Mouse (Mus musculus) gastrocnemius, postnatal 14 days (tissue): ENCODE data around the gene Opn3. TPM values are rescaled to one million over a fixed set of nuclear protein-coding genes. Genes with fewer than 3 reads are reported as not detected.

Source experiments
- DNase-seq: peaks from one replicate; pipeline ENCODE4 v3.0.0; 2021; ENCODE audit warnings: mixed read lengths
- intact Hi-C: fragments of 180-260 bp; cut with DNase I; formaldehyde crosslinking; loops from one replicate; pipeline ENCODE4 v1.15.1; 2025; ENCODE audit warnings: low total_unique reads
- long read RNA-seq, 2 experiments: library from polyadenylated mRNA; stranded (forward); transcript quantifications; one replicate each; pipeline ENCODE4 v2.0.0; 2021
- total RNA-seq, 2 experiments: library from RNA; stranded (reverse); gene quantifications; 2 replicates each; pipeline ENCODE4 v1.2.3; 2021

Gene Opn3
- 1 to 10 TPM; 6.8 to 8.5 TPM for total RNA-seq
- long read RNA-seq, experiment 1, transcript Opn3-201 (4 exons, 1,913 nt) = major isoform, 13 of 13 reads
- long read RNA-seq, experiment 1, partial matches to known transcripts = 0 of 13 reads
- long read RNA-seq, experiment 1, other reads (novel, unspliced or antisense) = 0 of 13 reads
- long read RNA-seq, experiment 2, transcript Opn3-201 (4 exons, 1,913 nt) = major isoform, 6 of 7 reads
- long read RNA-seq, experiment 2, partial matches to known transcripts = 0 of 7 reads
- long read RNA-seq, experiment 2, other reads (novel, unspliced or antisense) = 1 of 7 reads

DNA sequence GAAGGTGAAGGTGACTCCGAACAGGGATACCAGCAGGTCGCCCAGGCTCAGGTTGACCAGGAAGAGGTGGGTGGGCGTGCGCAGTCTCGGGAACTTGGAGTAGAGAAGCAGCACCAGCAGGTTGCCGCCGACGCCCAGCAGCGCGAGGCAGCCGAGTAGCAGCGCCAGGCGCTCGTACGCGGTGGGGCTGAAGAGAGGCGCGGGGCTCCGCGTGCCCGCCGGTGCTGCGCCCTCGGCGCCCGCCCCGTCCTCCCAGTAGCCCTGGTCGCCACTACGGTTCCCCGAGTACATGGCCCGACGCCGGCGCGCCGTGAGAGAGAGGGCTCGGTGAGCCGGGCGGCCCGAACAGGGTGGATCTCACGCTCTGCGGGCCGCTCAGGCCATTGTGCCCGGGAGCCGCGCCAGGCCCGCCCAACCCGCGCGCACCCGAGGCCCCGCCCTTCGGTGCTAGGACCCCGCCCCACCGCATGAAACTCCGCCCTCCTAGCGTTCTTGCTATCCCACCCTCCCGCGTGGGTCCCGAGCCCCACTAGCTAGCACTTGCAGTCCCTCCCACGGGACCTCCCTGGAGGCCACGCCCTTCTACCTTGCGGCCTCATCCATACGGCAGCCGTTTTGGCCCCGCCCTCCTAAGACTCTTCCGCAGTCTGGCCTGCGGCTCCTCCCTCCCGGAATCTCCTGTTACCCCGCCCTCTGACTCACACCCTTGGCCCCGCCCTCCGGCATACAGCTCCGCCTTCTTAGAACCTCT is at the start of gene Opn3, which contains the start of gene Chml:
TSS of gene Opn3 (minus strand) at position 531 of the 751 bp plus-strand sequence.
TSS of gene Chml (minus strand) at position 656 of the 751 bp plus-strand sequence.
- DNase-seq = peak; percentile 98
- intact Hi-C loops = loop anchor here (5.0 to 10.0 kb wide), 2 partner anchors 65 to 192 kb away; partner anchors contain the start of genes Exo1 and Fh1

DNA sequence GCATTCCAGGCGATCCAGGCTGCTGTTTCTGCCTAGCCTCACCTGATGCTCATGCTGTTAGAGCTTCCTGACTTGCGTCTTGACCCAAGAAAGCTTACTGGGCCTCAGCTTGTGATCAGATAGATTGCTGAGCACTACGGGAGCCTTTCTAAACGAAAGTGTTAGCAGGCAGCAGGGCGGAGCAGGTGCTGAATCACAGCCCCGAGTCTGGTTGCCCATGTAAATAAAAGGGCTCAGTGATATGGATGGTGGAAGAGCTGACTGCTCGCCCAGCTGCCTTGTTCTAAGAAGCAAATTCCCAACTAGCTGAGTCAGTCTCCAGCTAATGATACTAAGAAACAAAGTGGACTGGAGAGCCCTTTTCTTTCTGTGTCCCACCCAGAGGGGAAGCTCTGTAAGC is 33.2 kb upstream of the Opn3 start:
- DNase-seq = no peak

DNA sequence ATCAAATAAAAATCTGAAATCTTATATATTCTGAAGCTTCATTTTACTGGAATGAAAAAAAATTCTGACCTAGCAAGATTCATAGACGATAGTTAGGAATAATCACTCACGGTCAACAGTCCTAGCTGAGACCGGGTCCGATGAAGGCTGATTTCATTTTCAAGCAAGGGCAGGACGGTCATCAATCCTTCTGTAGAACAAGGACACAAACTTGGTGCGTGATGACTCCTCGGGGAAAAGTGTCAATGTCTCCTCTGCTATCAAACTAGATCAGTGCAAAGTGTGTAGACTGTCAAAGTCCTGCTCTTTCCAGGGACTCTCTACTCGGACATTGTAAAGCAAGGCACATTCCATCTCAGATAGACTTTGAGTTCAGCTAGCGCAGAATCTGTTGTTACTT is 24.3 kb upstream of the Opn3 start:
- intact Hi-C loops = no loop called here
- DNase-seq = no peak

More for the DNA sequence above, 33.2 kb upstream of the Opn3 start:
- intact Hi-C loops = no loop called here

DNA sequence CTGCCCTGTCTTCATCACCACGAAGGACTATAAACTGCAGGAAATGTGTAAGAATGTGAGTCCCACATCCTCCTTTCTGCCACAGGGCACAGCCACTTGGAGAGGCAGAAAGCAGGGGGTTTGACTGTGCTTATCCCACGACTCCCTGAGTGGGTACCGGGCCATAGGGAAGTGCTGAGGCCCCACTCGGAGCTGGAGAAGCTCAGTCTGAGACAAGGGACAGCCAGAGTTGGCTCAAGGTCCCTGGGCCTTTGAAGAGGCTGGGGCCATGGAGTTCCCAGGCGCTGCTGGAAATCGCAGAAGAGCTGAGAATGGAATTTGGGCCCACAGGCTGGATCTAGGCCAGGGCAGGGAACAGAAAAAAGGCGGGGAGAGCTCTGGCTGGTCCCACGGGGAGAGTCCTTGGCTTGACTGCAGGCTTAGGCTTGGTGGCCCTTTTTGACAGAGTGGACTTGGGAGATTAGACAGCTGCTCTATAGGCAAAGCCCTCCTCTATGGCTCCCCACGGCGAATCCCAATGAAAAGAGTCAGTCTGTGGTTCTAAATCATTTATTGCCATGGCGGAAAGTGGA is 19.8 kb upstream of the Opn3 start:
- intact Hi-C loops = no loop called here
- peak; percentile 9 for DNase-seq

DNA sequence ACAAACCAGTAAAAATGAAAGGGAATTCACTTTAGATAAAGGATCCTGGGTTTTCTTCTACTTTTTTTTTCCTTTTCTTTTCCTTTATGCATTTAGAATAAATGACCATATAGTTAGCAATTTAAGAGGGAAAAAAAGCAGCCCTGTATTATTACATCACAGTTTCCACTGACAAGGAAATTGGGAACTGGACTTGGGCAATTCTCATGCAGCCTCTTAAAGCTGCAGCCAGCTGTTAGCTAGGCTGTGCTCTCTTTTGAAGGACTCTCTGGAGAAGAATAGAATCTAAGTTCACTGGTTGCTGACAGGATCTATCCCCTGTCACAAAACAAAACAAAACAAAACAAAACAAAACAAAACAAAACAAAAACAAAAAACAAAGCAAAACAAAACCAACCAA is 15.4 kb upstream of the Opn3 start:
- intact Hi-C loops = no loop called here
- no peak for DNase-seq

DNA sequence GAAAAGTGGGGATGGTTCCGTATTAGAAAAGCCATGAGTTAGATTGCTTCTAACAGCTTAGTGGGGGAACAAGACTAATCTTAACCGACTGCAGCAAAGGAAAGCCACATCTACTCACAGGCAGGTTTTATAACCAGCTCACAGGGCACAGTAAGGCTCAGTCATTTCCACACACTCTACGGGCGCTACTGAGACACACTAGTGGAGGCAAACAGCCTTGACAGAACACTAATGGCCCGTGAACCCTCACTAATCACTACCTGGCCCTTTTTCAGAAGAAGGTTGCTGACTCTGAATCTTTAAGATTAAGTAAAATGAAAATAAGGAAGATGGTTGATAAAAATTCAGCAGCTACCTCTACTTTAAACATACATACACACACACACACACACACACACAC is 15.0 kb upstream of the Opn3 start:
- intact Hi-C loops = no loop called here
- no peak for DNase-seq

GRCm38 (mm10) chr1:175701145-175701544 is 8.6 kb upstream of the Opn3 start:
- DNase-seq = no peak
- intact Hi-C loops = no loop called here

GRCm38 (mm10) chr1:175699796-175700195 is 7.2 kb upstream of the Opn3 start:
- intact Hi-C loops = loop anchor here (10.0 kb wide), 1 partner anchor 185 kb away; the partner anchor contains the start of gene Exo1
- no peak for DNase-seq

- no peak for DNase-seq
- intact Hi-C loops = loop anchor here (10.0 kb wide), 1 partner anchor 185 kb away; the partner anchor contains the start of gene Exo1
Measured at GRCm38 (mm10) chr1:175699375-175699774, 6.8 kb upstream of the Opn3 start.

- intact Hi-C loops = loop anchor here (10.0 kb wide), 1 partner anchor 187 kb away; the partner anchor contains the start of gene Exo1
- no peak for DNase-seq
Measured at GRCm38 (mm10) chr1:175698293-175698692, 5.7 kb upstream of the Opn3 start, which contains the start of gene Wdr64. Gene Wdr64 (plus strand): TSS chr1:175698593.

DNA sequence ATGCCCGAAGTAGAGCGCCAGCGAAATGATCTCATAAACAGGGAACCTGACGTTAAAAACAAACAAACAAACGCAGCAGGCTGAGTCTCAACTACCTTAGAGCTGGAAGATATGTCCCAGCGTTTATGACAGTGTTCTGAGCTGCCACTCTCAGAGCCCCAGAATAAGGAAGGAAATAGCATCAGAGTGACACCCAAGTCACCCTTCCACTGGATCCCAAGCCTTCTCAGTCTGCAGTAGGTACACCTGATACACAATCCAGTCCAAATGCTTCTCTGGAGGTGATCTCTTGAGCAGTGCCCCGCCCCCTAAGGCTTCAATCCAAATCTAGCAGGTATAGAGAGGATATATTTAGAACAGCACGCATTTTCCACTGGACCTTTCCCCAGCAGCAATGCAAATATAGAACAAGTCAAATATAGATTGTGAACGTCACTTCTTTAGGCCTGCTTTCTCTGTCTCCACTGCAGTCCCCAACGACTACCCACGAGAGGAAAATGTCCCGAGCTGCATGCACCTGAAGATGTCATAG is 919 bp upstream of the Opn3 start:
- DNase-seq = no peak
- intact Hi-C loops = loop anchor here (5.0 to 10.0 kb wide), 2 partner anchors 66 to 191 kb away; partner anchors contain the start of genes Exo1 and Fh1

DNA sequence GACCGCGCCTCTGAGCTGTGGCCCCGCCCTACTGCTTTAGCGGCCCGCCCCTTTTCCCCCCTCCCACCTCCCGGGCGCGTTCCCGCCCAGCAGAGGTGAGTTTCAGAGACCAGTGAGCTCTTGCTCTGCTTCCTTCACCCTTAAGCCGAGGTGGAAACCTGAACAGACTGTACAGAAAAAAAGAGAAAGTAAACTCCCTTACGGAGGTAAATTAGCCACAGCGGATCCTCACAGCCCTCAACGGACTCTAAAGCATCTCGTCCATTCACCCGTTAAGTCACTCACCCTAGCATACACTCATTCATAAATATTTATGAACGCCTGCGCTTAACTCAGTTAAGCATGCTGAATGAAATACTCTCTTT is 403 bp upstream of the Opn3 start:
- intact Hi-C loops = loop anchor here (5.0 to 10.0 kb wide), 2 partner anchors 66 to 192 kb away; partner anchors contain the start of genes Exo1 and Fh1
- DNase-seq = no peak

- intact Hi-C loops = loop anchor here (5.0 to 10.0 kb wide), 2 partner anchors 64 to 193 kb away; partner anchors contain the start of genes Exo1 and Fh1
- DNase-seq = no peak
Measured at GRCm38 (mm10) chr1:175691686-175692245, 810 bp downstream of the Opn3 start.

- intact Hi-C loops = no loop called here
- no peak for DNase-seq
Measured at GRCm38 (mm10) chr1:175680995-175681394, 11.6 kb downstream of the Opn3 start.

DNA sequence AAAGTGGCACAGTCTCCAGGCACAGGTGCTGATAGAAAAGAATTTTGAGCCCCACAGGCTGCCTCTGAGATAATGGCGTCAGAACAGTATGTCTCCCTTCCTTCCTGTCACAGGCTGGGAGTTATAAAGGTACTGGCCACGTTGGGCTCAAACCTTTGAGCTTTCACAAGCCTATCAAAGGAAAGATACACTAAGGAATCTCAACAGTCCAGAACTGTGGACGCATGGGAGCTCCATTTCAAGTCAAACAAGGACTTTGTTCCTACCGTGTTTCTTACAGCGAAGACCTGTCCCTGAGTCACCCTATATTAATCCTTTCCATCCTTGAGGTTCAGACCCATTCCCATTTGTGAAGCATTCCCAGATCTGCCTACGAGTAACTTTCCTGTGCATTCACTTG is 15.1 kb downstream of the Opn3 start:
- intact Hi-C loops = no loop called here
- no peak for DNase-seq

GRCm38 (mm10) chr1:175675116-175675515 is 17.5 kb downstream of the Opn3 start:
- intact Hi-C loops = no loop called here
- no peak for DNase-seq

- DNase-seq = no peak
- intact Hi-C loops = no loop called here
Measured at GRCm38 (mm10) chr1:175673563-175674325, 18.8 kb downstream of the Opn3 start.

DNA sequence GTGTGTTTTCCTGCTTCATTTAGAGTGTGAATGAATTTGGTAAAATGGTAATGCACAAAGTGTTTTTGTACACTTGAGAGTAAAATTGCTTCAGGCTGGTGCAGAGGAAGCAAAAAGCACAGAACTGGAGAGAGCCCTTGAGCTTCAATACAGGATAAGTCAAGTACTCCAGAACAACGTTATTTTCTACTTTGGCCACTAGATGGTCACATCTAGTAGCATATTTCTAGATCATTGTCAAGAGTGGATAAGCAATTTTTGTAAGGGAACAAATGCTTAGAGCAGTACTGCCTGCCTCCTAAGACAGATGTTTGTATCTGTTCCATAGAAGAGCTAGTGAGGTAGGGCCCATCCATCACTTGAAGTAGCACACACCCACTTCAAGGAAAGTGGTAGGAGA is 20.9 kb downstream of the Opn3 start:
- no peak for DNase-seq
- intact Hi-C loops = no loop called here

- intact Hi-C loops = no loop called here
- no peak for DNase-seq
Measured at GRCm38 (mm10) chr1:175670042-175670441, 22.5 kb downstream of the Opn3 start.
